Mouse (Mus musculus) limb, embryonic 15.5 days (tissue): Measurements from ENCODE around the gene Papss2. TPM values are rescaled to one million over a fixed set of nuclear protein-coding genes. Genes with fewer than 3 reads are reported as not detected.
"Not testable (repeated sequence)": the region's sequence is repeated elsewhere in the genome, so short reads cannot be mapped to it uniquely, and the experiment has no call there.

Experiments
- ATAC-seq: fragments of 200-750 bp; cut with Nextera tagmentation; 2 replicates; pipeline ENCODE4 v1.8.0; 2017; ENCODE audit warnings: low read depth, moderate TSS enrichment; ENCODE audit not compliant: insufficient number of reproducible peaks, low FRiP score, low TSS enrichment
- H3K27ac ChIP-seq: fragments of 300-500 bp; sonication (generic); 2 replicates; pipeline ENCODE4 v1.5.1; 2015; ENCODE audit warnings: moderate library complexity, mild to moderate bottlenecking, inconsistent platforms
- H3K27me3 ChIP-seq: fragments of 300-500 bp; sonication (generic); 2 replicates; pipeline ENCODE4 v1.6.1; 2015; ENCODE audit warnings: inconsistent platforms
- H3K36me3 ChIP-seq: fragments of 300-500 bp; sonication (generic); 2 replicates; pipeline ENCODE4 v1.6.1; 2015; ENCODE audit warnings: inconsistent platforms
- H3K4me1 ChIP-seq: fragments of 300-500 bp; sonication (generic); 2 replicates; pipeline ENCODE4 v1.6.1; 2015; ENCODE audit warnings: inconsistent platforms
- H3K4me2 ChIP-seq: fragments of 300-500 bp; sonication (generic); 2 replicates; pipeline ENCODE4 v1.6.1; 2015; ENCODE audit warnings: mild to moderate bottlenecking, inconsistent platforms
- H3K4me3 ChIP-seq: fragments of 300-500 bp; sonication (generic); 2 replicates; pipeline ENCODE4 v1.5.1; 2015; ENCODE audit warnings: mild to moderate bottlenecking, inconsistent platforms
- H3K9ac ChIP-seq: fragments of 300-500 bp; sonication (generic); 2 replicates; pipeline ENCODE4 v1.6.1; 2015; ENCODE audit warnings: inconsistent platforms
- H3K9me3 ChIP-seq: fragments of 300-500 bp; sonication (generic); 2 replicates; pipeline ENCODE4 v1.6.1; 2016; ENCODE audit warnings: inconsistent platforms
- WGBS: fragments of 180-500 bp; shearing (Covaris S2); methylation state at CpG from one replicate; pipeline ENCODE4 v1.1.7; 2015; 5-methylcytosine and 5-hydroxymethylcytosine counted together
- polyA plus RNA-seq: library from polyadenylated mRNA; unstranded; fragments of >200 nt; fragmentation: Nextera tagmentation; extraction: Ambion mirVana; gene quantifications from 2 replicates; pipeline ENCODE4 v1.2.1, GENCODE M21; 2015

The Papss2 gene
- polyA plus RNA-seq, 1 experiment from 2014 or later, result 34.8 TPM

DNA sequence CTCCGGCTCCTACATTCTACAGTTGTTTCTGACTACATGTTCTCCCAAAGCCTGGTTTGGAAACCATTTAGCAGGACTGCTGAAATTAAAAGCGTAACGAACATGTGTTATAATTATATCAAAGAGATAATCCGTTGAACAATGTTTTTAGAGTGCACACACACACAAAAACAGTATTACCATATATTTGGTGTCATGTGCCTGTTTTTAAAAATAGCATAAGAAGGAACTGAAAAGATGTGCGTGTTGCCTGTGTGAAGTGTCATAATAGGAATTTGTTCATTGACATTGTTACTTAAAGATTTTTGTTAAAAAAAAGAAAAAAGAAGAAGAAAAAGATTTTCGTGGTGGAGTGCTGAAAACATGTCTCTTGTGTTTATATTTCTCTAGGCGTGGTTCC, 50.3 kb downstream of the Papss2 start:
- Histone ChIP-seq H3K4me1 (0 out of 2 replicates have a peak, but pooled peaks cover 2% of the 10 kb centered on the region), H3K9ac (no peak overlapping the region), H3K36me3 (peaks cover 36% of the 10 kb centered on the region), H3K9me3 (0 out of 2 replicates have a peak, but pooled peaks cover 5% of the 10 kb centered on the region), H3K4me2 (no peak overlapping the region), H3K27ac (no peak overlapping the region), H3K4me3 (no peak overlapping the region), H3K27me3 (no peaks in the 10 kb centered on the region)
- WGBS, result 87% methylated on average over 7 of the region's 7 CpGs
- no peak for ATAC-seq

DNA sequence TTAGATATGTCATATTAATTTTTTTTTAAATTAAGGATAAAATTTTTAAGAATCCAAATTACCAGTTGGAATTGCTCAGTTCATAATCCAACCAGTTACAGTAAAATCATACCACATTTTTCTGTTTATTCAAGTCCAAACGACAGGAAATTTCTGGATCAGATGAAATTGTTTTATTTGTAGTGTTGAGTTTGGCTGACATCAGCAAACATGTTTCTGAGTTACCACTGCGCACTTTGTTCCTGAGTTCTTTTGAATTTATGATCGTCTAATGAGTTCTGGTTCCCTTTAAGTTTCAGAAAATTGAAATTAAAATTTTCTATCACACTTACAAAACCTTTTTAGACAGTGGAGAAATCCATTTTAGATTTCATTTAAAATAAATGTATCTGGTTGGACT, 50.8 kb downstream of the Papss2 start:
- Histone ChIP-seq H3K4me2 (no peak overlapping the region), H3K27ac (no peak overlapping the region), H3K4me3 (no peak overlapping the region), H3K9me3 (0 out of 2 replicates have a peak, but pooled peaks cover 5% of the 10 kb centered on the region), H3K9ac (no peak overlapping the region), H3K4me1 (no peaks in the 10 kb centered on the region), H3K36me3 (peaks cover 32% of the 10 kb centered on the region), H3K27me3 (no peaks in the 10 kb centered on the region)
- ATAC-seq, result no peak
- WGBS, result 81% methylated on average over 3 of the region's 3 CpGs

DNA sequence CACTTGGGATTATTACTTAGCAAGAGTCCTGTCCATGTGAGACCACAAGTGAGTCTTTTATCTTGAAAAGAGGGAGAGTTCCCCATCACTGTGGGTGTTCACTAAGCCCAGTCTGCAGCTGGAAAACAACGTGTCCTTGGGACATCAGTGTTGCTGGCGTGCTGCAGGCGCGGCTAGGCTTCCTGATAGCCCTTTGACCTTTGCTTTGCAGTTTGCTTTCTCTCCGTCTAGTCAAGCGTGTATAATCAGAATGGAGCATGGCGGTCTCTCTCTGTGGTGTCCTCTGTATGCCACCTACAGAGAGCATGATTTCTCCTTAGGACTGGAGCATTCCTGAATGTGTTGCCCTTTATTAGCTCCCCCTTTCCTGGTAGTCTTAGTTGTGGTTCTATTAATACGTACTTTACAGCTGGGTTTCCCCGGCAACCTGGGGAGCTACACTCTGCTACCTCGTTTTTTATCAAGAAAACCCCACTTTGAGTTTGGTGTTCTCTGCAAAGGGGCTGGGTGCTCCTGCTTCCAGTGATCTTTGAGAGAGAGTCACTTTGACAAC, 52.5 kb downstream of the Papss2 start:
- no peak for ATAC-seq
- WGBS, result 67% methylated on average over 10 of the region's 10 CpGs
- 0 out of 2 replicates have a peak, but pooled peaks cover 5% of the 10 kb centered on the region for H3K9me3 ChIP-seq

DNA sequence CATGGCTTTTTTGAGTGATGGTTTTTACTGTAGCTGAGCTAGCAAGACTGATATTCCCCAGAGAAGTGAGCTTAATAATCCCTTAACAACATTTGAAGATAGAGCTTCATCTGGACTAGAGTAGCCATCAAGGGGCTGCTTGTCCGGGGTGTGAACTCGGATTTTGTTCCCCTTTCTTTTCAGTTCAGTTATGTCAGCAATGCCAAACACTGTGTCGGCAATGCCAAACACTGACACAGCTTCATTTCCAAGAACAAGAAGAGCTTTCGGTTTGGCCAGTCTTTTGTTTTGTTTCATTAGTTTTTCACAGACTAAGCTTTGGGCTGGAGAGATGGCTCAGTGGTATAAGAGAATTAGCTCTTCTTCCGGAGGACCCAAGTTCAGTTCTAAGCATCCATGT, 55.5 kb downstream of the Papss2 start:
- Histone ChIP-seq H3K4me1 (no peaks in the 10 kb centered on the region), H3K9me3 (no peaks in the 10 kb centered on the region), H3K27ac (no peak overlapping the region), H3K9ac (no peak overlapping the region), H3K27me3 (no peaks in the 10 kb centered on the region), H3K4me2 (no peak overlapping the region), H3K4me3 (no peak overlapping the region), H3K36me3 (peaks cover 8% of the 10 kb centered on the region; the same call in 1 of the 2 replicates)
- no peak for ATAC-seq
- 86% methylated on average over 5 of the region's 5 CpGs for WGBS

More for the DNA sequence above, 52.5 kb downstream of the Papss2 start:
- Histone ChIP-seq H3K36me3 (peaks cover 22% of the 10 kb centered on the region), H3K4me1 (no peaks in the 10 kb centered on the region), H3K4me2 (no peak overlapping the region), H3K27ac (no peak overlapping the region), H3K9ac (no peak overlapping the region), H3K4me3 (no peak overlapping the region), H3K27me3 (no peaks in the 10 kb centered on the region)

DNA sequence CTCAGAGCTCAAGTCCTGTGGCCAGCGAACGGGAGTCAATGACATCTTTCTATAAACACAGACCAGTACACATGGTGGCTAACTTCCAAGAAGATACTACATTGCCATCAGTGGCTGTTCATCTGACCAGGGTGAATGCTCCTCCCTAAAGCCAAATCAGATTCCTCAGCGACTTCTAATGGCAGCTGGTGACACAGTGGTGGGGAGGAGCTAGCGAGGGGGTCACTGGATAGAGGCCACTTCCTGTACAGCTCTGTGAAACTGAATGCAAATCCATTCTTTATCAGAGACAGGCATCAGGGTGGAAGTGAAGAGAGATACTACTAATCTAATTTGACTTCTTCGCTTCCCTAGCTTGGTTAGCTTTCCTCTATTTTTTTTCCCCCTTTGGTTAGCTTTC, 57.5 kb downstream of the Papss2 start:
- 87% methylated on average over 5 of the region's 5 CpGs for WGBS
- H3K4me2 ChIP-seq, result no peak overlapping the region
- H3K9ac ChIP-seq, result no peak overlapping the region
- no peaks in the 10 kb centered on the region for H3K4me1 ChIP-seq
- H3K4me3 ChIP-seq, result no peak overlapping the region
- no peaks in the 10 kb centered on the region for H3K27me3 ChIP-seq
- no peak overlapping the region for H3K27ac ChIP-seq
- no peaks in the 10 kb centered on the region for H3K9me3 ChIP-seq
- ATAC-seq, result no peak
- H3K36me3 ChIP-seq, result peaks cover 8% of the 10 kb centered on the region; the same call in 1 of the 2 replicates

DNA sequence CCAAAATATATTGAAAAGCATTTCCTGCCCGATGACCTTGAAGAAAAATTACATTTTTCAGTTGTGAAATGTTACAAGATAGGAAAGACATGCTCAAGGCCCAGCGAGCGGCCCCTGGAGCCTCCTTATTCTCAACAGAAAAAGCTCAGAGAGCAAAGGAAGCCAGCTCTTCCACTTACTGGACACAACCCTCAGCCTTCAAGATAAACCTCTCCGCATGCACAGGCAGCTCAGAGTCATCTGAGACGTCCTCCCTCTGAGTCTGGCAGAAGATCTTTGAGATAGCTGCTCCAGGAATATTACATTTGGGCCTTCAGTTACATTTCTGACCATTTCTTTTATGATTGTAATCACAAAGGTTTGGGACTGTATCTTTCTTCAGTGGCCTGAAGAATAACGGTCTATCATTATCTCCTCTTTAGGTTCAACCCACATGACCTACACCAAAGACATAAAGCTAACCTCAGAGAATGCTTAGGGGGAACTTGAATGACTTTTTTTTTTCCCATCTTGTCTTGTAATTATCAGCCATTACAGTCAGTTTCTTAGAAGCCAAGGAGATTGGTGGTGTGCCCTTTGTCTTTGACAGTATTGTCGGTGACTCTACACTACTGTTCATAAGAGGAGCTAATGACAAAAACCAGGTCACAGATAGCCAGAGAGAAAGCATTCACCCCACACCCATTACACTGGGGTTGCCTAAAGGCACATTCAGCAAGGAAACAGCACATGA, 58.2 kb downstream of the Papss2 start:
- Histone ChIP-seq H3K4me2 (no peak overlapping the region), H3K9ac (no peak overlapping the region), H3K27ac (no peak overlapping the region), H3K4me3 (no peak overlapping the region), H3K27me3 (no peaks in the 10 kb centered on the region), H3K9me3 (no peaks in the 10 kb centered on the region), H3K36me3 (peaks cover 8% of the 10 kb centered on the region; the same call in 1 of the 2 replicates), H3K4me1 (no peaks in the 10 kb centered on the region)
- ATAC-seq, result no peak
- WGBS, result 87% methylated on average over 7 of the region's 7 CpGs

DNA sequence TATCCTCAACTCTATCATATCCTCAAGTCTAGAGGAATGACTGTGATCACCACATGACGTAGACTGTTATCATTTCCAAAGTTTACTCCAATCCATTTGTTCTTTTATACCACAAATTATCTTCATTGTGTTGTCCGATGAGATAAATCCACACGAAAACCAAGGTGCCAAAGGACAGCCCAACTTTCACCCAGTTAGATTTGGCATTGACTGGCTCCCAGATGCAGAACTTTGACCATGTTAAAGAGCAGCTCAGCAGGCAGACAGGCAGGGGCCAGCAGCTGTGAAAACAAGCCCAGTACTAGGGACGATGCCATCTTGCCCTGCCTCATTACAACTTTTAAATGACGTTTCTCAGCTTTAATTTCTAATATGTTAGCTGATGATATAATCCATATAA, 63.8 kb downstream of the Papss2 start:
- Histone ChIP-seq H3K9ac (no peak overlapping the region), H3K4me1 (no peaks in the 10 kb centered on the region), H3K27ac (no peak overlapping the region), H3K27me3 (no peaks in the 10 kb centered on the region), H3K4me2 (no peak overlapping the region), H3K36me3 (peaks cover 23% of the 10 kb centered on the region; the same call in 1 of the 2 replicates), H3K9me3 (no peaks in the 10 kb centered on the region), H3K4me3 (no peak overlapping the region)
- no peak for ATAC-seq
- WGBS, result 65% methylated on average over 5 of the region's 5 CpGs

DNA sequence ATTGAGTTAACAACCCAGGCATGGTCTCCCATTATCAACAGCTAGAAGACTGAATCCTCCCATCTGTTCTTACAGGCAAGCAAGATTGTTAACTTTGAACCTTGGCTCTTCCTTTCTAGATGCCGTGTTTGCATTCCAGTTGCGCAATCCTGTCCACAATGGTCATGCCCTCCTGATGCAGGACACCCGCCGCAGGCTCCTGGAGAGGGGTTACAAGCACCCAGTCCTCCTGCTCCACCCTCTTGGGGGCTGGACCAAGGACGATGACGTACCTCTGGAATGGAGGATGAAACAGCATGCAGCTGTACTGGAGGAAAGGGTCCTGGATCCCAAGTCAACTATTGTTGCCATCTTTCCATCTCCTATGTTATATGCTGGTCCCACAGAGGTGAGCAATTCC, 67.3 kb downstream of the Papss2 start:
- no peak for ATAC-seq
- Histone ChIP-seq H3K9me3 (no peaks in the 10 kb centered on the region), H3K4me1 (no peaks in the 10 kb centered on the region), H3K27ac (no peak overlapping the region), H3K4me3 (no peak overlapping the region), H3K36me3 (peaks cover 39% of the 10 kb centered on the region), H3K9ac (no peak overlapping the region), H3K4me2 (no peak overlapping the region), H3K27me3 (no peaks in the 10 kb centered on the region)
- WGBS, result 94% methylated on average over 6 of the region's 6 CpGs

DNA sequence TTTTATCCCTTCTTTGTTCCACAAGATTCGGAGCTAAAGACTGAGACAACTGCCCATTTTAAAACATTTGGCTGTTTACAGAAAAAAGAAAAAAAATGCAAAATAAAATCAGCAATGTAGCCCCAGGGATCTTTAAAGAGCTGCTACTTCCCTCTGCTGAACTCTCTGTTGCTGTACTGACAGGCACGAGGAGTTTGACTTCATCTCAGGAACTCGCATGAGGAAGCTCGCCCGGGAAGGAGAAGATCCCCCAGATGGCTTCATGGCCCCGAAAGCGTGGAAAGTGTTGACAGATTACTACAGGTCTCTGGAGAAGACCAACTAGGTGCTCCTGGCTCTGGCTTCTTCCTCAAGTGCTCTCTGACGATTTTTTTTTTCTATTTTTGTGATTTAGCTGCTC, 69.7 kb downstream of the Papss2 start:
- H3K27me3 ChIP-seq, result no peaks in the 10 kb centered on the region
- H3K27ac ChIP-seq, result no peak overlapping the region
- no peak for ATAC-seq
- no peak overlapping the region for H3K4me2 ChIP-seq
- no peak overlapping the region for H3K9ac ChIP-seq
- H3K9me3 ChIP-seq, result no peaks in the 10 kb centered on the region
- no peak overlapping the region for H3K4me3 ChIP-seq
- H3K36me3 ChIP-seq, result peaks cover 44% of the 10 kb centered on the region
- 72% methylated on average over 8 of the region's 8 CpGs for WGBS
- no peaks in the 10 kb centered on the region for H3K4me1 ChIP-seq

DNA sequence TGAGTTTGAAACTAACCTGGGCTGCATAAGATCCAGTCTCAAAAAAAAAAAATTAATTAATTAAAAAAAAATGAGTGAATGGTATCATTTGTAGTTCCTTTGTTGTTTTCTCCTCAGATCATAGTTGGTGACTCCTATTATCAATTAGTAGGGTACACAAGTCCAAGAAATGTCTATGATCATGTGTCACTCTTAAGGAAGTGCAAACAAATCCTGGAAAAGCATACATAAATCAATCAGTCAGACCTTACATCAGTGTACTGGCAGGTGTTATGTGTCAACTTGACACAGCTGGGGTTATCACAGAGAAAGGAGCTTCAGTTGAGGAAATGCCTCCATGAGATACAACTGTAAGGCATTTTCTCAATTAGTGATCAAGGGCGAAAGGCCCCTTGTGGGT, 72.2 kb downstream of the Papss2 start:
- H3K27ac ChIP-seq, H3K27me3 ChIP-seq, H3K4me2 ChIP-seq, H3K4me1 ChIP-seq, H3K9ac ChIP-seq, H3K4me3 ChIP-seq, ATAC-seq, H3K9me3 ChIP-seq: not testable (repeated sequence)
- WGBS, result 79% methylated on average over 1 of the region's 1 CpGs
- peaks cover 39% of the 10 kb centered on the region for H3K36me3 ChIP-seq

DNA sequence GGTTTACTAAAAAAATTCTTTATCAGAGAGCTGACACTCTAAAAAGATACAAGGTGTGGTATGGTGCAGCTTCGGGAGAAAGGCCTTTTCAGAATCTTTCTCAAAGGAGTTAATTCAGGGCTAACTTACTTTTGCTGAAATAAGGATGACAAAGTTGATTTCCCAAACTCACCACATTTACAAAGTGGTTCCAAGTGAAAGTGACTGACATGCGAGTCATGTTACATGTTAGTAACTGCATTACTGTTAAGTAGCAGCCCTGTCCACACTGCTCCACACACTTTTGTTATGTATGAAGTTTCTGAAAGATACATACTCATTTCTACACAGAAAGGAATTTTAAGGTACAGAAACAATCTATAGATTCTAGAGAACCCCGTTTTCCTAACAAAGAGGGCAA, 80.2 kb downstream of the Papss2 start:
- Histone ChIP-seq H3K36me3 (peaks cover 30% of the 10 kb centered on the region), H3K9ac (no peak overlapping the region), H3K9me3 (no peaks in the 10 kb centered on the region), H3K27ac (no peak overlapping the region), H3K27me3 (no peaks in the 10 kb centered on the region), H3K4me1 (no peaks in the 10 kb centered on the region), H3K4me2 (no peak overlapping the region), H3K4me3 (no peak overlapping the region)
- ATAC-seq, result no peak
- 96% methylated on average over 3 of the region's 3 CpGs for WGBS

DNA sequence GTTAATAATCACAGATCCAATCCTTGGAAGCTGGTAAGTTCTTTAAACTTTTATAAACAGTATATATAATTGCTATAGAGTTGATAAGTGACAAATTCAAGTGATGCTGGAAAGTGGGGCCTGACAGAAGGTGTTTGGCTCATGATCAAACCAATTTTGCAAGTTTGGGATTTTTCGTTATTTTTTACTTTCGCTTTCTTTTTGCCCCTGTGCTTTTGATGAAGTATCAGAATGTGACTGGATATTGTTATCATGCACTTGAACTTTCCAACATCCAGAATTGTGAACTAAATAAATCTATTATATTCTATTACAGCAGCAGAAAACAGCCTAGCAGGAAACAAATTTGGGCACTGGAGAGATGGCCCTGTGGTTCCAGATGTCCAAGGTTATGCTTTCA, 85.3 kb downstream of the Papss2 start:
- Histone ChIP-seq H3K27me3 (no peaks in the 10 kb centered on the region), H3K36me3 (peaks cover 29% of the 10 kb centered on the region), H3K27ac (no peak overlapping the region), H3K4me2 (no peak overlapping the region), H3K4me1 (no peaks in the 10 kb centered on the region), H3K9ac (no peak overlapping the region), H3K4me3 (no peak overlapping the region), H3K9me3 (no peaks in the 10 kb centered on the region)
- no peak for ATAC-seq
- 75% methylated on average over 2 of the region's 2 CpGs for WGBS
